Mouse (Mus musculus) megakaryocyte, embryonic 14.5 days (primary cell): Measurements from ENCODE around the gene Cdc42bpa. TPM values are rescaled to one million over a fixed set of nuclear protein-coding genes. Genes with fewer than 3 reads are reported as not detected.
A peak's percentile ranks its signal among the peaks of the same experiment; 100 is the strongest.

ENCODE experiments used
- H3K27me3 ChIP-seq: replicated peaks from 2 replicates; pipeline ENCODE3; 2012; ENCODE audit warnings: inconsistent platforms
- H3K36me3 ChIP-seq: replicated peaks from 2 replicates; pipeline ENCODE3; 2012; ENCODE audit warnings: low read length, inconsistent platforms, mixed read lengths
- H3K4me1 ChIP-seq: 2 replicates; pipeline ENCODE4 v1.6.1; 2012; ENCODE audit warnings: inconsistent platforms
- H3K4me3 ChIP-seq: replicated peaks from 2 replicates; pipeline ENCODE3; 2012; ENCODE audit warnings: moderate library complexity, mild to moderate bottlenecking, inconsistent platforms
- H3K9me3 ChIP-seq: 2 replicates; pipeline ENCODE4 v1.6.1; 2012; ENCODE audit warnings: inconsistent platforms
- FLI1 ChIP-seq: IDR thresholded peaks from 2 replicates; pipeline ENCODE4 v1.6.1; 2012; ENCODE audit warnings: low read length, inconsistent platforms, mixed read lengths
- GATA1 ChIP-seq: IDR thresholded peaks from 3 replicates; pipeline ENCODE4 v1.6.1; 2012; ENCODE audit warnings: mixed read lengths, low read length, inconsistent platforms, borderline replicate concordance
- polyA plus RNA-seq: library from polyadenylated mRNA; stranded (reverse); fragments of >175 nt; gene quantifications from 2 replicates; pipeline ENCODE4 v1.2.3, GENCODE M21; 2012; ENCODE audit warnings: low replicate concordance; ENCODE audit not compliant: insufficient read depth

Gene Cdc42bpa
- polyA plus RNA-seq, 1 experiment = 16.1 TPM

DNA sequence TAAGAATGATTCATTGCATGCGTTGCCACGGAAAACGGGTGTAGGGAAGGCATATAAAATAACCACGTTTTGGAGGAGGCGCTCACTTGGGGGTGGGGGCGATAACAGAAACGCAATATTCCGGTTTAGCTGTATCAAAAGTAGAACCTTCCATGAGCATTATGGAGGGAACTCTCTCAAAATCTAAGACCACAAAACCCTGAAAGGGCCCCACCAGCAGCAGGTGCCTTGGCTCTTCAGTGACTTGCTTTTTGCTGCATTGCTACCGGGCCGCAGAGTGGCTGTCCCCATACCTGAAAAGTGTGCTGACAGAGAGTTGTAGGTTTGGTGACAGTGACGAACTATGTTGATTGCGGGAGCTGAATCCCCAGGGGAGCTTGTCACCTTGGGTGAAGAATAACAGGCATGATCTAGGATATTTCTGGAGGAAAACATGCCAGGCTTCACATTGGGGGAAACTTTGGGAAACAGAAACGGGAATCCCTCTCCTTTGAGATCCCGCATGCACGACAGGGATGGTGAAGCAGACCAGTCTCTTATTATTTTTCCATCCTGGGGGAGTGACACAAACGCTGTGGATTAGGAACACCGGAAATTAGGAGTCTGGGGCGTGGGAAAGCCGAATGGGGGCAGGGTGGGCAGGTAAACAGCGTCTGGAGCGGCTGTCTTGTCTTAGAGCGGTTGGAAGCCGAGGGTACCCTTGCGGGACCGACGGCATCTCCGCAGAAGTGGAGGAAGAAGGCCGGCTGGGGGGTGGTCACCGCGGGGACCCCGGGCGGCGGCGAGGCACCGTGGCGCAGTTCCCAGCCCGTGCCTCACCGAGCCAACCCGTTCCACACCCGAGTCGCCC, 1.2 kb upstream of the Cdc42bpa start:
- Histone ChIP-seq H3K4me1 (peaks cover 29% of the 10 kb centered on the region), H3K27me3 (peaks cover 8% of the 10 kb centered on the region), H3K4me3 (peak overlapping the region; percentile 95), H3K36me3 (no peaks in the 10 kb centered on the region), H3K9me3 (no peaks in the 10 kb centered on the region)
- TF ChIP-seq GATA1 (no peak), FLI1 (no peak)

DNA sequence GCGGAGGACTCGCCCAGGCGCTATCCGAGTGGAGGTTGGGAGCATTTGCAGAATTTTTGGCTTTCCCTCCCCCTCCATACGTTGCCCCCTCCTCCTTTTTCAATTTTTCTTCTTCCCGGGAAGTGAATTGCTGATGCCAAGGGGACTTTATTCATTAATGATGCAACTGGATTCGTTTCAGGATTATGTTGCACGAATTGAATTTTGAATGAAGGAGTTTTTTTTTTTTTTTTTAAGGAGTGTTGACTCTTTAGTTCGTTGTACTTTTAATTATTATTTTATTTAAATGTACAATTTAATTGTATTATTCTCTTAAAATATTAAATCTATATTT, 238 bp downstream of the Cdc42bpa start:
- Histone ChIP-seq H3K4me3 (peak overlapping the region; percentile 95), H3K27me3 (peaks cover 2% of the 10 kb centered on the region), H3K4me1 (peaks cover 34% of the 10 kb centered on the region), H3K36me3 (no peaks in the 10 kb centered on the region), H3K9me3 (no peaks in the 10 kb centered on the region)
- TF ChIP-seq FLI1 (no peak), GATA1 (no peak)

DNA sequence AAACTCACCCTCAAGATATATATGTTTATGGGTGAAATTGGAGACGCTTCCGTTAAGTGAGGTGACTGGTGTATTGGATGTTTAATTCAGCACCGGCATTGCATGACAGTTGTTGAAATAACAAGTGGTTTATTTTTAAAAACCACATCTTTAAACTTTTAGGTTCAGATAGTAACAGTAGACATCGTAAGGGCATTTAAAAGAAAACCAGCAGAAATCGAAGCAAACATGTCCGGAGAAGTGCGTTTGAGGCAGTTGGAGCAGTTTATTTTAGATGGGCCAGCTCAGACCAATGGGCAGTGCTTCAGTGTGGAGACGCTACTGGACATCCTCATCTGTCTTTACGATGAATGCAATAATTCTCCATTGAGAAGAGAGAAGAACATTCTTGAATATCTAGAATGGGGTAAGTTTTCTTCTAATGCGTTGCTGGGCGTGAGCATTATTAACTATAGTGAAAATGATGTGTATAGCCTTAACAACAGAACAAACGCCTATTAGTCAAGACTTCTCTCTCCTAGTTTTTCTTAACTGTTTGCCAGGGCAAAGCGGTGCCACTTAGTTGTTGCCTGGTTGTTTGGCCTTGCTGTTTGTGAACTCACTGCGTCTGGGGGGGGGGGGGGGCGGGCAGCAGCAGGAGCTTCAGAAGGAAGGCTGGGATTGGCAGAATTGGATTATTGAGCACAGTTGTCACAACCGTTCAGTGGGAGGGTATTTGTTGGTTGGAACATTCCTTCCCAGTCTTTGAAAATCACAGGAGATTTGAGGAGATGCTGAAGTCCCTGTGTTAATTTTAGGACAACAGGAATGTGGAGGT, 818 bp downstream of the Cdc42bpa start:
- Histone ChIP-seq H3K4me3 (peak overlapping the region; percentile 95), H3K4me1 (peaks cover 34% of the 10 kb centered on the region), H3K9me3 (no peaks in the 10 kb centered on the region), H3K27me3 (peaks cover 2% of the 10 kb centered on the region), H3K36me3 (no peaks in the 10 kb centered on the region)
- TF ChIP-seq GATA1 (no peak), FLI1 (no peak)

DNA sequence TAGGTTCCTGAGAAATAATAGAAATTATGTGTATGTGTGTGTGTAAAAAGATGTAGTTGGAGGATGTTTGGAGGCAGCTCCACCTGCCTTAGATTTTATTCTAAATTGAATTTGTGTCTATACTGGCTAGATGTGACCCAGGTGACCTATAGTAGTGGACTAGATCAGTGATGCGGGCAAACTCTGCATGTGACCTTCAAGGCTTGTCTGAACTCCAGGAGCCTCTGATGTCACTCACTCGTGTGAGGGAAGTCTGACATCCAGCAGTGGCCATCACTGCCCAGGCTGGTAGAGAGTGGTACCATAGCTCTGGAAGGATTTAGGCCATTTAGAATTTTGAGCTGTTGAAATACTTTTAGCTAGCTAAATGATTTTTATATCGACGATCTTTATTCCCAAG, 1.5 kb downstream of the Cdc42bpa start:
- no peaks in the 10 kb centered on the region for H3K9me3 ChIP-seq
- peaks cover 34% of the 10 kb centered on the region for H3K4me1 ChIP-seq
- TF ChIP-seq GATA1 (no peak), FLI1 (no peak)
- no peaks in the 10 kb centered on the region for H3K36me3 ChIP-seq
- H3K4me3 ChIP-seq = peak overlapping the region; percentile 95
- H3K27me3 ChIP-seq = no peaks in the 10 kb centered on the region

DNA sequence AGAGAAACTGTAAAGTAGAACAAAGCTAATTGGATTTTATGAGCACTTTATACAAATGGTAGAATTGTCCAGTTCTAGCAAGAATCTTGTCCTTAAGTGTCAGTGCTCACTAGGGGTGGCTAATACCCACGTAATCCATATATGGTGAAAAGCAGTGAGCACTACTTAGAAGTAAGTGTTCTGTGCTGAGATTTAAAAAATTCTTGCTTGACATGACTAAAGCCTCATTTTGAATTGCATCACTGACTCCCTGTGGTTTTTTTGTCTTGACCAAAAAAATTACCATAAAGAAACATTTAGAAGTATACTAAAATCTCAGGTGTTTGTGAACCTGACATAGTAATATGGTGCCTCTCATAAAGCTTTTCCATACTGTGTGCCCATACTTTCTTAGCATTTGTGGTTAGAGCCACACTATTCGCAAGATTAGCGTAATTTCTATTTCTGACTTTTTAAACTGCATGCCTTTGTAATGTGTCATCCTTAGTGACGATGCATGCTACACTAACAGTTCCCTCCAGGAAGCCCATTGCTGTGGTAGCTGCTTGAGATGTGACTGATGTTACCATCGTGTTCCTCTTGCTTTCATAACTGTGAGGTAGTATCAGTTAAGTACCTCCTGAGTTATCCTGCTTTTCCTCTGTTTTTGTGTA, 9.6 kb downstream of the Cdc42bpa start:
- Histone ChIP-seq H3K4me1 (peaks cover 47% of the 10 kb centered on the region), H3K36me3 (peaks cover 6% of the 10 kb centered on the region), H3K4me3 (peak overlapping the region; percentile 67), H3K27me3 (no peaks in the 10 kb centered on the region), H3K9me3 (no peaks in the 10 kb centered on the region)
- TF ChIP-seq FLI1 (no peak), GATA1 (no peak)

DNA sequence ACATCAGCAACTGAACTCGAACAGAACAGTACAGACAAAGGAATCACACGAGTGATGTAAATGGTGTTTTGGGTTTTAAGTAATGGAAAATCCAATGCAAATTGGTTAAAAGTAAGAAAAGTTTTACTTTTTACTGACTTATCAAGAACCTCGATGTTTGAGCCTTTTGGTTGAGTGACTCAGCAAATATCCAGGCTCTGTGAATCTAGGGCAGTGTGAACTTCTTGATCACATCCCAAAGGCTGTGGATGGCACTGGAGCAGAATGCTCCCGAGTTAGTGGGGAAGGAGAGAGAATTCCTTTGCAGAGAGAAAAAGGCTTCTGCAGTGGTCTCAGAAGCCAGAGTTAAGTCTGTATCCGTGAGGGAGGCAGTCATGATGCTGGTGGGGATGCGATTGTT, 14.7 kb downstream of the Cdc42bpa start:
- peaks cover 6% of the 10 kb centered on the region for H3K36me3 ChIP-seq
- peaks cover 48% of the 10 kb centered on the region for H3K4me1 ChIP-seq
- no peaks in the 10 kb centered on the region for H3K9me3 ChIP-seq
- no peak for TF ChIP-seq GATA1
- no peak for TF ChIP-seq FLI1
- no peak overlapping the region for H3K4me3 ChIP-seq
- H3K27me3 ChIP-seq = no peaks in the 10 kb centered on the region

DNA sequence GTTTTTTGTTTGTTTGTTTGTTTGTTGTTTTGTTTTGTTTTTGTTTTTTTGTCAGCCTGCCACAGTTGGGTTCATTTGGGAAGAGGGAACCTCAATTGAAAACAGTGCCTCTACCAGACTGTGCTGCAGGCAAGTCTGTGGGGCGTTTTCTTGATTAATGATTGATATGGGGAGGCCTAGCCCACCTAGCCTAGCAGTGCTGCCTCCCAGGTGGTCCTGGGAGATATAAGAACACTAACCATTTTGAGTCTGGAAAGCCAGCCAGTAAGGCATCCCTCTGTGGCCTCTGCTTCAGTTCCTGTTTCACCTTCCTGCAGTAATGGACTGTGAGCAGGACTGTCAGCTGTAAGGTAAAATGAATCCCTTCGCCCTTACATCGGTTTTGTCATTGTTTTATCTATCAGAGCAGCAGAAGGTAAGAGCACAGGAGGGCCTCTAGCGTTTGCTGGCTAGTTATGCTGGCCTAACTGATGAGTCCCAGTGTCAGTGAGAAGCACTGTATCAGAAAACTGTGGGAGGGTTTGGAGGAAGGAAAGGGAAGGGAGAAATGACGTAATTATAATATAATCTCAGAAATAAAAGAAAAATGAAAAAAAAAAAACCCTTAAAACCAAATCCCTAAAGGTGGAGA, 15.5 kb downstream of the Cdc42bpa start:
- Histone ChIP-seq H3K4me3 (no peak overlapping the region), H3K27me3 (no peaks in the 10 kb centered on the region), H3K36me3 (peaks cover 6% of the 10 kb centered on the region), H3K4me1 (peaks cover 41% of the 10 kb centered on the region), H3K9me3 (0 out of 2 replicates have a peak, but pooled peaks cover 2% of the 10 kb centered on the region)
- TF ChIP-seq FLI1 (no peak), GATA1 (no peak)

DNA sequence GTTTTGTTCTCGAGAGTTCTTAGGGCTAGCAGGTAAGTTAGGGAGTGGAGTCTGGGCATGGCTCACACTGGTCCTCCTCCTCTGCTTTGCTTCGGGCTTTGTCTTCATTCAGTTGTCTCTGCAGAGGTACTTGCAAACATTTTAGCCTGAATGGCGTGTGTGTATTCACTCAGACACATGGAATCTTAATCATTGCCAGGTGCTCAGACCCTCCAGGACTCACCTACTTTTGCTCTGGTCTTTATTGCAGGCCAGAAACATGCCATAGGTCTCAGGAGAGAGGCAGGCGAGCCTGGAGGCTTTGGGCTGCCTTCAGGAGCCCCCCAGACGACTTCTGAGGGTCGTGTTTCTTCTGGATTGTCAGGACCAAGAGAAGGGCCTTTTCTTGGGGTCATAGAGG, 17.2 kb downstream of the Cdc42bpa start:
- no peak for TF ChIP-seq GATA1
- no peak for TF ChIP-seq FLI1
- Histone ChIP-seq H3K27me3 (no peaks in the 10 kb centered on the region), H3K4me3 (no peak overlapping the region), H3K36me3 (peaks cover 13% of the 10 kb centered on the region), H3K4me1 (peaks cover 36% of the 10 kb centered on the region), H3K9me3 (peaks cover 10% of the 10 kb centered on the region)

DNA sequence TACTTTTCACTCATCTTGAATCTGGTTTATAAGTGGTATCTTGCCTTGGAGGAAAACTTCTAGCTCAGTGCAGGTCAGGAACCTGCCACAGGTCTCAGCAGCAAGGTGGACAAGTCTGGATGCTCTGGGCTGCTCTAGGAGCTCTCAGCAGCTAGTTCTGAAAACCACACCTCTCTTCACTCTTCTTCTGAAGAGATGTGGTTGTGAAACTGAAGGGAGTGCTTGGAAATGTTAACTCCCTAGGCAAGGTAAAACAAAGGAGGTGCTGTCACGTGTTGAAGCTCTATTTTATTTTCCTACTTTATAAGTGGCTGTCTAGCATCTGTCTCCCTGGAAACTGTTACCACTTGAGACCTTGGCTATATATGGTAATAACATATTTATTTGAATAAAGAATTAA, 18.5 kb downstream of the Cdc42bpa start:
- Histone ChIP-seq H3K27me3 (no peaks in the 10 kb centered on the region), H3K4me3 (no peak overlapping the region), H3K4me1 (peaks cover 29% of the 10 kb centered on the region), H3K36me3 (peaks cover 10% of the 10 kb centered on the region), H3K9me3 (peaks cover 10% of the 10 kb centered on the region)
- TF ChIP-seq GATA1 = no peak
- TF ChIP-seq FLI1 = no peak
